Mouse (Mus musculus) heart, embryonic 12.5 days (tissue): ENCODE measurements around the gene Foxc2. TPM values are rescaled to one million over a fixed set of nuclear protein-coding genes. Genes with fewer than 3 reads are reported as not detected.

Experiments
- ATAC-seq: fragments of 200-750 bp; cut with Nextera tagmentation; 2 replicates; pipeline ENCODE4 v1.8.0; 2017; ENCODE audit warnings: moderate TSS enrichment, moderate library complexity; ENCODE audit not compliant: insufficient number of reproducible peaks, low FRiP score
- H3K27ac ChIP-seq: fragments of 300-500 bp; sonication (generic); 2 replicates; pipeline ENCODE4 v1.5.1; 2016; ENCODE audit warnings: mild to moderate bottlenecking, moderate library complexity; ENCODE audit not compliant: poor library complexity, severe bottlenecking
- H3K27me3 ChIP-seq: fragments of 300-500 bp; sonication (generic); replicated peaks from 2 replicates; pipeline ENCODE4 v1.6.1; 2016; ENCODE audit warnings: mild to moderate bottlenecking, moderate library complexity
- H3K36me3 ChIP-seq: fragments of 300-500 bp; sonication (generic); 2 replicates; pipeline ENCODE4 v1.6.1; 2016; ENCODE audit warnings: mild to moderate bottlenecking, moderate library complexity
- H3K4me1 ChIP-seq: fragments of 300-500 bp; sonication (generic); replicated peaks from 2 replicates; pipeline ENCODE4 v1.6.1; 2016; ENCODE audit warnings: mild to moderate bottlenecking
- H3K4me2 ChIP-seq: fragments of 300-500 bp; sonication (generic); 2 replicates; pipeline ENCODE4 v1.6.1; 2016; ENCODE audit warnings: mild to moderate bottlenecking, moderate library complexity
- H3K4me3 ChIP-seq: fragments of 300-500 bp; sonication (generic); 2 replicates; pipeline ENCODE4 v1.5.1; 2016; ENCODE audit warnings: mild to moderate bottlenecking
- H3K9ac ChIP-seq: fragments of 300-500 bp; sonication (generic); 2 replicates; pipeline ENCODE4 v1.6.1; 2016; ENCODE audit warnings: mild to moderate bottlenecking, moderate library complexity
- H3K9me3 ChIP-seq: fragments of 300-500 bp; sonication (generic); replicated peaks from 2 replicates; pipeline ENCODE4 v1.6.1; 2016; ENCODE audit warnings: mild to moderate bottlenecking, moderate library complexity
- WGBS: fragments of 180-500 bp; shearing (Covaris S2); methylation state at CpG from one replicate; pipeline ENCODE4 v1.1.7; 2016; 5-methylcytosine and 5-hydroxymethylcytosine counted together
- polyA plus RNA-seq: library from polyadenylated mRNA; unstranded; fragments of >200 nt; fragmentation: Nextera tagmentation; extraction: Ambion mirVana; gene quantifications from 2 replicates; pipeline ENCODE4 v1.2.1, GENCODE M21; 2016

Foxc2 gene
- polyA plus RNA-seq, 1 experiment from 2014 or later: 20.8 TPM

DNA sequence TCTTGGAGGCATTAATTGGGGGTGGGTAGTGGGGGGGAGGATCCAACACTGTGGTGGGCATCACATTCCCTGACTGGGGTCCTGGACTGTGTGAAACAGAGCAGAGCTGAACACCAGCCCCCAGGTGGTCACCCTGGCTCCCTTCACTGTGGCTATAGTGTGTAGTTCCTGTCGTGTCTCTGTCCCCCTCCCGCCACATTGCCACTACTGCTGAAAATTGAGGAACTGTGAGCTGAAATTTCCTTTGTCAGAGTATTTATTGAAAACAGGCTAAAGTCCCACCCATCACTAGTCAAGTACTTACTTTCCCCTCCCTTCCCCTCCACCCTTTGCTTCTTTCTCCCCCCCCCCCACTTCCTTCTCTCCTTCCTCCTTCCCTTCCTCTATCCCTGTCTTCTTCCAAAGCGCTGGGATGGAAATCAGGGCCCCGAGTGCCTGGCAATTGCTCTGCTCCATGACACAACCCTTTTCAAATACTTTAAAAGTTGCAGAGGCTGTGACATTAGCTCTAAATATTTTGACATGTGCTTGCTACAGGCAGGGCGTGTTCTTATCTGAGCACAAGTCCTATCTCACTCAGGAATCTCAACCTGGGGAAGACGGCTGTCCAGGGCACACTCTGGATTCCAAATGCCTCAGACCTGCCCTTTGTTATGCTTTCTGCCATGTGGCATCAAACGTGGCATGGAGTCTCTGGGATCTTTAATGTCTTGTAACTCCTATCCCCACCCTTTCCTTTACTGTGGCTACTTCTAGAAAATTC lies 4.6 kb upstream of the Foxc2 start:
- no peak overlapping the region for H3K27ac ChIP-seq
- H3K9ac ChIP-seq: no peak overlapping the region
- ATAC-seq: no peak
- H3K4me1 ChIP-seq: peaks cover 22% of the 10 kb centered on the region
- no peaks in the 10 kb centered on the region for H3K9me3 ChIP-seq
- H3K4me2 ChIP-seq: no peak overlapping the region
- H3K36me3 ChIP-seq: 0 out of 2 replicates have a peak, but pooled peaks cover 3% of the 10 kb centered on the region
- WGBS: 37% methylated on average over 7 of the region's 7 CpGs
- peaks cover 25% of the 10 kb centered on the region for H3K27me3 ChIP-seq
- H3K4me3 ChIP-seq: no peak overlapping the region

- peak; percentile 43; the same call in 1 of the 2 replicates for ATAC-seq
- no peak overlapping the region for H3K9ac ChIP-seq
- WGBS: 1% methylated on average over 21 of the region's 21 CpGs
- H3K4me2 ChIP-seq: peak overlapping the region; percentile 39
- H3K4me1 ChIP-seq: peaks cover 21% of the 10 kb centered on the region; the same call in 1 of the 2 replicates
- H3K27ac ChIP-seq: no peak overlapping the region
- 0 out of 2 replicates have a peak overlapping the region, but pooled peaks have one; percentile 13 for H3K4me3 ChIP-seq
- no peaks in the 10 kb centered on the region for H3K36me3 ChIP-seq
- H3K9me3 ChIP-seq: no peaks in the 10 kb centered on the region
- H3K27me3 ChIP-seq: peaks cover 44% of the 10 kb centered on the region
Measured at GRCm38 (mm10) chr8:121113261-121113660, 2.7 kb upstream of the Foxc2 start.

GRCm38 (mm10) chr8:121115136-121115535 lies 835 bp upstream of the Foxc2 start:
- no peak for ATAC-seq
- Histone ChIP-seq H3K27me3 (peaks cover 52% of the 10 kb centered on the region), H3K4me2 (peak overlapping the region; percentile 69), H3K36me3 (no peaks in the 10 kb centered on the region), H3K9ac (peak overlapping the region; percentile 69), H3K27ac (no peak overlapping the region), H3K9me3 (no peaks in the 10 kb centered on the region), H3K4me1 (peaks cover 18% of the 10 kb centered on the region; the same call in 1 of the 2 replicates), H3K4me3 (peak overlapping the region; percentile 42)
- WGBS: 2% methylated on average over 25 of the region's 25 CpGs

GRCm38 (mm10) chr8:121116591-121117185 lies 717 bp downstream of the Foxc2 start:
- WGBS: under 1% methylated on average over 54 of the region's 55 CpGs
- Histone ChIP-seq H3K27ac (peak overlapping the region; percentile 97), H3K27me3 (peaks cover 67% of the 10 kb centered on the region), H3K9ac (peak overlapping the region; percentile 92), H3K9me3 (no peaks in the 10 kb centered on the region), H3K36me3 (no peaks in the 10 kb centered on the region), H3K4me2 (peak overlapping the region; percentile 93), H3K4me1 (peaks cover 21% of the 10 kb centered on the region; the same call in 1 of the 2 replicates), H3K4me3 (peak overlapping the region; percentile 76)
- ATAC-seq: peak; percentile 54

GRCm38 (mm10) chr8:121117186-121117651 lies 1.2 kb downstream of the Foxc2 start:
- H3K4me3 ChIP-seq: peak overlapping the region; percentile 76
- H3K9ac ChIP-seq: peak overlapping the region; percentile 92
- 0 out of 2 replicates have a peak, but pooled peaks cover under 1% of the 10 kb centered on the region for H3K36me3 ChIP-seq
- H3K27ac ChIP-seq: peak overlapping the region; percentile 97
- peaks cover 70% of the 10 kb centered on the region for H3K27me3 ChIP-seq
- under 1% methylated on average over 62 of the region's 62 CpGs for WGBS
- H3K4me2 ChIP-seq: peak overlapping the region; percentile 93
- H3K4me1 ChIP-seq: peaks cover 25% of the 10 kb centered on the region
- no peaks in the 10 kb centered on the region for H3K9me3 ChIP-seq
- no peak for ATAC-seq

DNA sequence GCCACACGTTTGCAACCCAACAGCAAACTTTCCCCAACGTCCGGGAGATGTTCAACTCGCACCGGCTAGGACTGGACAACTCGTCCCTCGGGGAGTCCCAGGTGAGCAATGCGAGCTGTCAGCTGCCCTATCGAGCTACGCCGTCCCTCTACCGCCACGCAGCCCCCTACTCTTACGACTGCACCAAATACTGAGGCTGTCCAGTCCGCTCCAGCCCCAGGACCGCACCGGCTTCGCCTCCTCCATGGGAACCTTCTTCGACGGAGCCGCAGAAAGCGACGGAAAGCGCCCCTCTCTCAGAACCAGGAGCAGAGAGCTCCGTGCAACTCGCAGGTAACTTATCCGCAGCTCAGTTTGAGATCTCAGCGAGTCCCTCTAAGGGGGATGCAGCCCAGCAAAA lies 1.9 kb downstream of the Foxc2 start:
- Histone ChIP-seq H3K9ac (peak overlapping the region; percentile 92), H3K4me3 (peak overlapping the region; percentile 76), H3K27me3 (peaks cover 72% of the 10 kb centered on the region), H3K27ac (peak overlapping the region; percentile 97), H3K36me3 (peaks cover 7% of the 10 kb centered on the region), H3K4me1 (peaks cover 30% of the 10 kb centered on the region), H3K9me3 (no peaks in the 10 kb centered on the region), H3K4me2 (peak overlapping the region; percentile 93)
- WGBS: under 1% methylated on average over 28 of the region's 28 CpGs
- no peak for ATAC-seq

- H3K4me3 ChIP-seq: peak overlapping the region; percentile 76
- WGBS: 4% methylated on average over 18 of the region's 18 CpGs
Measured at GRCm38 (mm10) chr8:121118634-121119420, 2.9 kb downstream of the Foxc2 start.

DNA sequence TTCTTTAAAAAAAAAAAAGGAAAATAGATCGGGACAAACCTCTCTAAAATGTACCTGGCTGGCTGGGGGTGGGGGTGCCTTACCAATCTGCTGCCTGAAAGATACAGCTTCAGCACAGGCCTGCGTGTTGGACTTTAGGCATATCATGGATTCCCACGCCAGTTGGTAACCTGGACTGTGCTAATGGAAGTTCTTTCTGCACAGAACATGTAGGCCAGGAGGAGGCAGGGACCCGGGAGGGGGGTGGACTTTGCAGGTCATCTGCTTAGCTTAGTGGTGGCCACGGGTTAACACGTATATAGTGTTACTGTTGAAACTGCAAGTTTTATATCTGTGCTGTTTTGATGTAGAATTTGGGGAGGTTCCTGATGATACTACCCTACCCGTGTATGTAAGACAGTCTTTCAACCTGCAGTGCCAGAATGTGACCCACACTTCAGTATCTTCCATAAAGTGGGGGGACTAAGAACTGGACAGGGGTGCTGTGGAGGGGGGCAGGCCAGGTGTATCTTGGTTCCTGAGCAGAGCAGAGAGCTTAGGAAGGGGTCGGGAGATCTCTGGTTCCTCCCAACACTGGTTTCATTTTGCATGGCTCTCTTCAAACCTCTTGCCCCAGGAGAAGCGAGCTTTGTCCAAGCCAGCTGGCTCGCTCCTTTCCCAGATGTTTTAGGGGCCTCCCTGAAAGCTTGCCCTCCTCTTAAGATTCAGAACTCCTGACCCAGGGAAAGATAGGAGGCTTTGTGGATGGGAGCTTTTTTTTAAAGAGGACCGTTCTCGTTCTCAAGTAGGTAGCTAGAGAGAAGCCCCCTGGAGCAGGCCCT lies 3.9 kb downstream of the Foxc2 start:
- no peak for ATAC-seq
- Histone ChIP-seq H3K4me1 (peaks cover 35% of the 10 kb centered on the region), H3K9ac (peak overlapping the region; percentile 73), H3K4me3 (peak overlapping the region; percentile 76), H3K9me3 (no peaks in the 10 kb centered on the region), H3K27me3 (peaks cover 81% of the 10 kb centered on the region), H3K36me3 (peaks cover 10% of the 10 kb centered on the region), H3K27ac (peak overlapping the region; percentile 44; the same call in 1 of the 2 replicates), H3K4me2 (peak overlapping the region; percentile 67)
- WGBS: 19% methylated on average over 12 of the region's 12 CpGs

More at GRCm38 (mm10) chr8:121118634-121119420, 2.9 kb downstream of the Foxc2 start:
- Histone ChIP-seq H3K36me3 (peaks cover 10% of the 10 kb centered on the region), H3K27ac (peak overlapping the region; percentile 1; the same call in 1 of the 2 replicates), H3K9ac (peak overlapping the region; percentile 92), H3K4me2 (peak overlapping the region; percentile 93), H3K27me3 (peaks cover 77% of the 10 kb centered on the region), H3K4me1 (peaks cover 27% of the 10 kb centered on the region), H3K9me3 (no peaks in the 10 kb centered on the region)
- ATAC-seq: no peak

- Histone ChIP-seq H3K4me2 (peak overlapping the region; percentile 67), H3K27me3 (peaks cover 79% of the 10 kb centered on the region), H3K4me1 (peaks cover 43% of the 10 kb centered on the region), H3K4me3 (peak overlapping the region; percentile 76), H3K36me3 (peaks cover 10% of the 10 kb centered on the region), H3K9me3 (no peaks in the 10 kb centered on the region), H3K27ac (0 out of 2 replicates have a peak overlapping the region, but pooled peaks have one; percentile 44), H3K9ac (peak overlapping the region; percentile 73)
- ATAC-seq: no peak
- WGBS: 17% methylated on average over 17 of the region's 17 CpGs
Measured at GRCm38 (mm10) chr8:121120456-121121419, 4.8 kb downstream of the Foxc2 start.
